Comparison of ENCODE assay signal across 35 mouse cellular contexts in genomic region chr5:29963488-29963887, GRCm38 (mm10). TPM values are rescaled to one million over a fixed set of nuclear protein-coding genes. Genes with fewer than 3 reads are reported as not detected.
A peak's percentile ranks its signal among the peaks of the same experiment; 100 is the strongest.
DNase-seq lines count a peak whose midpoint lies in the region; ATAC-seq lines count a peak whose summit lies in the region.
"Had no signal": no experiment of that assay in that cellular context is flagged by ENCODE, and none has a peak within 500 bp of the region (broad histone marks: within the 10 kb centered on the region; RNA-seq: fewer than 3 reads in every experiment).

No protein-coding gene starts in this region.

- peak overlapping the region; percentile 47 for H3K4me2 ChIP-seq in liver, embryonic 11.5 days
- peak overlapping the region; percentile 15; the same call in 1 of the 2 replicates for H3K4me2 ChIP-seq in liver, embryonic 16.5 days (ENCODE audit: low read depth, low read length)
- no peak overlapping the region for H3K4me2 ChIP-seq in kidney, embryonic 16.5 days (replicated peaks; ENCODE audit: low read depth, low read length)
- H3K4me2 ChIP-seq in midbrain, embryonic 14.5 days (ENCODE audit: low read length) = no peak overlapping the region
- H3K4me2 ChIP-seq: embryonic facial prominence, embryonic 12.5 days; heart, embryonic 13.5 days; hindbrain, embryonic 15.5 days; midbrain, embryonic 13.5 days had no signal

- no peak overlapping the region for H3K27ac ChIP-seq in liver, embryonic 11.5 days (ENCODE audit: low read depth, low read length)
- no peak overlapping the region for H3K27ac ChIP-seq in liver, embryonic 16.5 days (ENCODE audit: low read length)
- H3K27ac ChIP-seq in kidney, embryonic 16.5 days (ENCODE audit: low read length) = no peak overlapping the region
- no peak overlapping the region for H3K27ac ChIP-seq in midbrain, embryonic 14.5 days (replicated peaks; ENCODE audit: low read depth, low read length)
- H3K27ac ChIP-seq: embryonic facial prominence, embryonic 12.5 days; gastrocnemius, adult 2 months; heart, embryonic 13.5 days; hindbrain, embryonic 15.5 days; midbrain, embryonic 13.5 days had no signal

- no peaks in the 10 kb centered on the region for H3K36me3 ChIP-seq in liver, embryonic 11.5 days (ENCODE audit: control insufficient read depth, insufficient read depth, low read length)
- no peaks in the 10 kb centered on the region for H3K36me3 ChIP-seq in liver, embryonic 16.5 days (ENCODE audit: control insufficient read depth, insufficient read depth)
- no peaks in the 10 kb centered on the region for H3K36me3 ChIP-seq in kidney, embryonic 16.5 days (ENCODE audit: insufficient read depth, low read length)
- no peaks in the 10 kb centered on the region for H3K36me3 ChIP-seq in midbrain, embryonic 14.5 days (ENCODE audit: control insufficient read depth, insufficient read depth, low read length)
- H3K36me3 ChIP-seq: embryonic facial prominence, embryonic 12.5 days; heart, embryonic 13.5 days; hindbrain, embryonic 15.5 days; midbrain, embryonic 13.5 days had no signal

- H3K9me3 ChIP-seq in liver, embryonic 11.5 days (ENCODE audit: control insufficient read depth, low read length) = no peaks in the 10 kb centered on the region; the same call in 1 of the 2 replicates
- H3K9me3 ChIP-seq in liver, embryonic 16.5 days (replicated peaks; ENCODE audit: control insufficient read depth, low read length) = no peaks in the 10 kb centered on the region
- no peaks in the 10 kb centered on the region for H3K9me3 ChIP-seq in kidney, embryonic 16.5 days (ENCODE audit: low read length)
- H3K9me3 ChIP-seq in midbrain, embryonic 14.5 days (ENCODE audit: control insufficient read depth, low read length) = no peaks in the 10 kb centered on the region
- H3K9me3 ChIP-seq: embryonic facial prominence, embryonic 12.5 days; heart, embryonic 13.5 days; hindbrain, embryonic 15.5 days; midbrain, embryonic 13.5 days had no signal

- no peak overlapping the region for H3K9ac ChIP-seq in liver, embryonic 11.5 days (ENCODE audit: low read depth, low read length)
- H3K9ac ChIP-seq in liver, embryonic 16.5 days (ENCODE audit: low read depth, low read length) = no peak overlapping the region
- H3K9ac ChIP-seq in kidney, embryonic 16.5 days (replicated peaks; ENCODE audit: low read length) = no peak overlapping the region
- H3K9ac ChIP-seq in midbrain, embryonic 14.5 days (replicated peaks; ENCODE audit: low read length) = no peak overlapping the region
- H3K9ac ChIP-seq: embryonic facial prominence, embryonic 12.5 days; heart, embryonic 13.5 days; hindbrain, embryonic 15.5 days; midbrain, embryonic 13.5 days had no signal

- H3K4me3 ChIP-seq in liver, embryonic 11.5 days (ENCODE audit: low read depth, low read length) = no peak overlapping the region
- H3K4me3 ChIP-seq in liver, embryonic 16.5 days (ENCODE audit: low read depth, low read length) = no peak overlapping the region
- no peak overlapping the region for H3K4me3 ChIP-seq in kidney, embryonic 16.5 days (ENCODE audit: low read length)
- H3K4me3 ChIP-seq in midbrain, embryonic 14.5 days (replicated peaks; ENCODE audit: low read depth, low read length) = no peak overlapping the region
- H3K4me3 ChIP-seq: embryonic facial prominence, embryonic 12.5 days; gastrocnemius, adult 2 months; heart, embryonic 13.5 days; hindbrain, embryonic 15.5 days; megakaryocyte, embryonic 14.5 days; midbrain, embryonic 13.5 days had no signal

- peak; percentile 94 for ATAC-seq in liver, embryonic 11.5 days (replicated peaks; ENCODE audit: low FRiP score)
- ATAC-seq in liver, embryonic 16.5 days (ENCODE audit: low read depth) = peak; percentile 86
- no peak for ATAC-seq in kidney, embryonic 16.5 days (ENCODE audit: low FRiP score, low TSS enrichment)
- no peak for ATAC-seq in midbrain, embryonic 14.5 days (ENCODE audit: low FRiP score, low TSS enrichment)
- ATAC-seq: activated CD4-positive, CD25-positive, alpha-beta regulatory T cell, adult 4 months; CD4-positive, CD25-positive, alpha-beta regulatory T cell, adult 4 months; forebrain, embryonic 16.5 days; inflammation-experienced regulatory T-cells, adult 6 months; midbrain, embryonic 13.5 days had no signal

- peaks cover 20% of the 10 kb centered on the region for H3K4me1 ChIP-seq in liver, embryonic 11.5 days (replicated peaks; ENCODE audit: control insufficient read depth, insufficient read depth, low read length)
- H3K4me1 ChIP-seq in liver, embryonic 16.5 days (ENCODE audit: control insufficient read depth, low read depth, low read length) = peaks cover 8% of the 10 kb centered on the region
- H3K4me1 ChIP-seq in kidney, embryonic 16.5 days (ENCODE audit: insufficient read depth, low read length) = no peaks in the 10 kb centered on the region
- no peaks in the 10 kb centered on the region for H3K4me1 ChIP-seq in midbrain, embryonic 14.5 days (ENCODE audit: control insufficient read depth, insufficient read depth, low read length)
- H3K4me1 ChIP-seq: embryonic facial prominence, embryonic 12.5 days; heart, embryonic 13.5 days; hindbrain, embryonic 15.5 days; midbrain, embryonic 13.5 days had no signal

- 52% methylated on average over 1 of the region's 1 CpGs for WGBS in liver, embryonic 11.5 days
- WGBS in liver, embryonic 16.5 days (ENCODE audit: insufficient replicate concordance) = 8% methylated on average over 1 of the region's 1 CpGs
- 86% methylated on average over 1 of the region's 1 CpGs for WGBS in kidney, embryonic 16.5 days
- WGBS in midbrain, embryonic 14.5 days = 82% methylated on average over 1 of the region's 1 CpGs

- DNase-seq in 416B (ENCODE audit: low read depth) = peak; percentile 44
- DNase-seq in c-Kit-negative CD71-positive TER-119-positive erythroid progenitor cells, embryonic 14.5 days (ENCODE audit: low read depth, low spot score) = peak; percentile 80
- no peak for DNase-seq in liver, embryonic 11.5 days (ENCODE audit: low spot score)
- no peak for DNase-seq in left cerebral cortex, adult 18-20 months (ENCODE audit: low spot score in 2 of 2)
- DNase-seq in gastrocnemius, postnatal 4 days (ENCODE audit: low spot score in 2 of 2) = no peak
- DNase-seq in midbrain, embryonic 14.5 days = no peak
- DNase-seq: adrenal gland, adult 8-10 months; cerebellum, adult 2 months; cerebellum, postnatal 25 days; embryo, embryonic 11 days; gastrocnemius, adult 2 months; gastrocnemius, postnatal 36 days; heart, postnatal 10 days; kidney, adult 11 months; kidney, postnatal 36 days; lung, postnatal 36 days; thymus, postnatal 14 days had no signal

- H3K27me3 ChIP-seq in liver, embryonic 11.5 days (replicated peaks; ENCODE audit: control insufficient read depth, insufficient read depth, low read length) = no peaks in the 10 kb centered on the region
- H3K27me3 ChIP-seq in liver, embryonic 16.5 days (ENCODE audit: control insufficient read depth, insufficient read depth, low read depth, low read length) = no peaks in the 10 kb centered on the region
- no peaks in the 10 kb centered on the region for H3K27me3 ChIP-seq in kidney, embryonic 16.5 days (ENCODE audit: insufficient read depth, low read length)
- no peaks in the 10 kb centered on the region for H3K27me3 ChIP-seq in midbrain, embryonic 14.5 days (ENCODE audit: control insufficient read depth, insufficient read depth, low read length)
- H3K27me3 ChIP-seq: embryonic facial prominence, embryonic 12.5 days; heart, embryonic 13.5 days; hindbrain, embryonic 15.5 days; megakaryocyte, embryonic 14.5 days; midbrain, embryonic 13.5 days had no signal

RNA-seq across cellular contexts. Expression of gene Il6, which starts 49.4 kb away (rescaled TPM):
- polyA plus RNA-seq in liver, embryonic 11.5 days (2014; fragmentation: Nextera tagmentation; extraction: Ambion mirVana) = 0.30 TPM in 1 of 2 replicates, not detected in the other
- 0.37 and 0.41 TPM in 2 replicates for polyA plus RNA-seq in liver, embryonic 16.5 days (2015; fragmentation: Nextera tagmentation; extraction: Ambion mirVana)
- not detected for total RNA-seq in left cerebral cortex, adult 18-20 months (2021)
- not detected for total RNA-seq in gastrocnemius, postnatal 4 days (2021)
- polyA plus RNA-seq in kidney, embryonic 16.5 days (2015; fragmentation: Nextera tagmentation; extraction: Ambion mirVana) = 0.19 and 0.32 TPM in 2 replicates
- not detected in 2 replicates for polyA plus RNA-seq in midbrain, embryonic 14.5 days (2014; fragmentation: Nextera tagmentation; extraction: Ambion mirVana)
- total RNA-seq: adrenal gland, adult 8-10 months; gastrocnemius, adult 2 months; gastrocnemius, postnatal 36 days; heart, postnatal 10 days; left cerebral cortex, postnatal 14 days; liver, adult 2 months had no signal
- polyA plus RNA-seq: cerebellum, adult 2 months; embryonic facial prominence, embryonic 12.5 days; forebrain, embryonic 11.5 days; hindbrain, embryonic 15.5 days; kidney, embryonic 14.5 days; limb, embryonic 11.5 days; midbrain, embryonic 13.5 days; neural tube, embryonic 14.5 days; stomach, embryonic 14.5 days had no signal

Comparison
In these comparisons a context has a peak if more than half of its experiments do, and no peak if none do; other contexts are left out.
1. DNase-seq: peak in 416B (single experiment) and c-Kit-negative CD71-positive TER-119-positive erythroid progenitor cells, embryonic 14.5 days (single experiment); none in liver, embryonic 11.5 days (single experiment), left cerebral cortex, adult 18-20 months (0 of 2), gastrocnemius, postnatal 4 days (0 of 2) and midbrain, embryonic 14.5 days (single experiment).
2. ATAC-seq: peak in liver, embryonic 11.5 days (single experiment) and liver, embryonic 16.5 days (single experiment); none in kidney, embryonic 16.5 days (single experiment) and midbrain, embryonic 14.5 days (single experiment).
3. H3K4me2 ChIP-seq: peak in liver, embryonic 11.5 days (single experiment) and liver, embryonic 16.5 days (single experiment); none in kidney, embryonic 16.5 days (single experiment) and midbrain, embryonic 14.5 days (single experiment).